Mouse (Mus musculus) small intestine, adult 2 months (tissue): ENCODE data around the gene Relch. TPM values are rescaled to one million over a fixed set of nuclear protein-coding genes. Genes with fewer than 3 reads are reported as not detected.

Experiments used
- H3K27ac ChIP-seq: fragments of 200-500 bp; 2 replicates; pipeline ENCODE4 v1.5.1; 2012; ENCODE audit warnings: low read depth, low read length, control low read depth, inconsistent platforms; ENCODE audit not compliant: insufficient read depth
- H3K27me3 ChIP-seq: fragments of 200-500 bp; 2 replicates; pipeline ENCODE4 v1.6.1; 2012; ENCODE audit warnings: mild to moderate bottlenecking, moderate library complexity, low read length, inconsistent platforms; ENCODE audit not compliant: control insufficient read depth, insufficient read depth
- H3K36me3 ChIP-seq: fragments of 200-500 bp; 2 replicates; pipeline ENCODE4 v1.6.1; 2012; ENCODE audit warnings: mild to moderate bottlenecking, low read length, control low read depth, inconsistent platforms; ENCODE audit not compliant: control insufficient read depth, insufficient read depth
- H3K4me1 ChIP-seq: fragments of 200-500 bp; 2 replicates; pipeline ENCODE4 v1.6.1; 2012; ENCODE audit warnings: low read length, inconsistent platforms, mixed read lengths; ENCODE audit not compliant: control insufficient read depth, insufficient read depth, insufficient read length
- H3K4me3 ChIP-seq: fragments of 200-500 bp; 2 replicates; pipeline ENCODE4 v1.5.1; 2012; ENCODE audit warnings: low read depth, mild to moderate bottlenecking, control low read depth, inconsistent platforms, low read length, moderate library complexity
- CTCF ChIP-seq: fragments of 200-500 bp; IDR thresholded peaks from 2 replicates; pipeline ENCODE4 v1.5.1; 2012; ENCODE audit warnings: low read depth, mild to moderate bottlenecking, control low read depth, inconsistent platforms, low read length, moderate library complexity, mixed read lengths; ENCODE audit not compliant: insufficient replicate concordance, insufficient read length; ENCODE audit errors: extremely low read depth
- POLR2A ChIP-seq: fragments of 200-500 bp; IDR thresholded peaks from 2 replicates; pipeline ENCODE4 v1.6.1; 2012; ENCODE audit warnings: low read depth, mild to moderate bottlenecking, control low read depth, inconsistent platforms, low read length, moderate library complexity
- WGBS: fragments of 180-500 bp; shearing (Covaris S2); methylation state at CpG from one replicate; pipeline ENCODE4 v1.1.7; 2018; 5-methylcytosine and 5-hydroxymethylcytosine counted together
- polyA plus RNA-seq: library from polyadenylated mRNA; depleted of rRNA; stranded (reverse); fragments of >200 nt; gene quantifications from 2 replicates; pipeline ENCODE4 v1.2.3, GENCODE M21; 2012; rRNA removed

Relch gene
- polyA plus RNA-seq, 1 experiment, result 32.9 TPM

GRCm38 (mm10) chr1:105794670-105795069 is 131.0 kb downstream of the Relch start:
- TF ChIP-seq POLR2A (no peak), CTCF (no peak)

GRCm38 (mm10) chr1:105795705-105796104 is 132.0 kb downstream of the Relch start:
- 94% methylated on average over 4 of the region's 4 CpGs for WGBS
- Histone ChIP-seq H3K4me3 (no peak overlapping the region), H3K4me1 (peaks cover 3% of the 10 kb centered on the region; the same call in 1 of the 2 replicates), H3K36me3 (peaks cover 12% of the 10 kb centered on the region; the same call in 1 of the 2 replicates), H3K27me3 (no peaks in the 10 kb centered on the region), H3K27ac (no peak overlapping the region)
- TF ChIP-seq POLR2A, result no peak
- no peak for TF ChIP-seq CTCF

More at GRCm38 (mm10) chr1:105794670-105795069, 131.0 kb downstream of the Relch start:
- Histone ChIP-seq H3K4me3 (no peak overlapping the region), H3K36me3 (peaks cover 7% of the 10 kb centered on the region; the same call in 1 of the 2 replicates), H3K27ac (no peak overlapping the region), H3K4me1 (peaks cover 6% of the 10 kb centered on the region; the same call in 1 of the 2 replicates), H3K27me3 (no peaks in the 10 kb centered on the region)
- WGBS, result 56% methylated on average over 6 of the region's 6 CpGs

- no peak overlapping the region for H3K4me3 ChIP-seq
- no peaks in the 10 kb centered on the region for H3K27me3 ChIP-seq
- peaks cover 4% of the 10 kb centered on the region; the same call in 1 of the 2 replicates for H3K4me1 ChIP-seq
- peaks cover 11% of the 10 kb centered on the region; the same call in 1 of the 2 replicates for H3K36me3 ChIP-seq
- TF ChIP-seq CTCF (no peak), POLR2A (no peak)
- WGBS, result 56% methylated on average over 6 of the region's 6 CpGs
- H3K27ac ChIP-seq, result no peak overlapping the region
Observed at GRCm38 (mm10) chr1:105800570-105800969, 136.9 kb downstream of the Relch start.

- Histone ChIP-seq H3K27ac (no peak overlapping the region), H3K4me1 (peaks cover 4% of the 10 kb centered on the region; the same call in 1 of the 2 replicates), H3K4me3 (no peak overlapping the region), H3K27me3 (no peaks in the 10 kb centered on the region), H3K36me3 (peaks cover 10% of the 10 kb centered on the region; the same call in 1 of the 2 replicates)
- TF ChIP-seq CTCF, result no peak
- no peak for TF ChIP-seq POLR2A
Observed at GRCm38 (mm10) chr1:105801252-105801651, 137.6 kb downstream of the Relch start.

- H3K4me1 ChIP-seq, result peaks cover 4% of the 10 kb centered on the region; the same call in 1 of the 2 replicates
- H3K4me3 ChIP-seq, result no peak overlapping the region
- H3K27ac ChIP-seq, result no peak overlapping the region
- H3K36me3 ChIP-seq, result peaks cover 19% of the 10 kb centered on the region; the same call in 1 of the 2 replicates
- H3K27me3 ChIP-seq, result no peaks in the 10 kb centered on the region
- WGBS, result 56% methylated on average over 6 of the region's 6 CpGs
- TF ChIP-seq CTCF (no peak), POLR2A (no peak)
Observed at GRCm38 (mm10) chr1:105802941-105803340, 139.3 kb downstream of the Relch start.

GRCm38 (mm10) chr1:105804285-105804684 is 140.6 kb downstream of the Relch start:
- Histone ChIP-seq H3K27me3 (no peaks in the 10 kb centered on the region), H3K4me1 (peaks cover 4% of the 10 kb centered on the region; the same call in 1 of the 2 replicates), H3K4me3 (no peak overlapping the region), H3K27ac (no peak overlapping the region), H3K36me3 (peaks cover 26% of the 10 kb centered on the region)
- no peak for TF ChIP-seq POLR2A
- TF ChIP-seq CTCF, result no peak
- 67% methylated on average over 3 of the region's 3 CpGs for WGBS

Other genes starting within 250 kb of the Relch start
- 1.7 and 4.8 TPM in 2 replicates for gene Pign, start 184 bp upstream of the Relch start, polyA plus RNA-seq
- 26.8 and 47.7 TPM in 2 replicates for gene Tnfrsf11a, start 116.9 kb downstream of the Relch start, polyA plus RNA-seq